Mouse (Mus musculus) bone marrow macrophage, adult 2 months (primary cell): ENCODE data around the gene Jtb.

Experiments
- CTCF ChIP-seq: IDR thresholded peaks from 2 replicates; pipeline ENCODE4 v1.5.1; 2012; ENCODE audit warnings: low read depth, mild to moderate bottlenecking, low read length, moderate library complexity
- POLR2A ChIP-seq: IDR thresholded peaks from 2 replicates; pipeline ENCODE4 v1.6.1; 2012; ENCODE audit warnings: mild to moderate bottlenecking, low read depth, low read length, borderline replicate concordance

DNA sequence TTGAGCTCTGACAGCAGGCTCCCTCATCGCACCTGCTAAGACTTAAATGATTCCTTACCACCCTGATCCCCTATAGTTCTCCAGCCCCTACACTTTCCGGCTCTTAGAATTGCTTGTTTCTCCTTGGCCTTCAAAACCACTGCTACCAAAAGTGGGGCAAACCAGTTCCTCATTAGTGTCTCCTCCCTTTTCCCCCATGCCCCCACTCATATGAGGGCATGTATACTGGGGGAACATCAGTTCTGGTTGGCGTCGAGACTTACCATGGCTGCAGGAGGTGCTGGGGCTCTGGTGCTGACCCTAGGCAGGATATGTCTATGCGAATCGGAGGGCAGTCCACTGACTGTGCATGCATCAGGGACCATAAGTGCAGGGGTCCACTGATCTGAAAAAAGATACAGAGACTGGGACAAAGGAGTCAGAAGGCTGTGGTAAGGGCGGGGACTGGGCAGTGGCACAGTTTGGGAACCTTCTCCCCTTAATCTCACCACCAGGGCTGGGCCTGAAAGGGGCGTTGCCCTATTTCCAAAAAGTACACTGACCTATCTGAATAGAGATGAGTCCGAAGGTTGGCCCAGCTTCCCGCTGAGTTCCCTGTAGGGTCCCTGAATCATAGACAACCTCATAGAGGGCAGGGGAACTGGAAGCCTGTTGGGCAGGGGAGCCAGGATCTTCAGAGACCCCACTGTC, 10.4 kb downstream of the Jtb start:
- TF ChIP-seq CTCF (no peak), POLR2A (no peak)
